Mouse (Mus musculus) kidney, adult 11 months (tissue): ENCODE results near the gene Apbb2.

ENCODE experiments used
- DNase-seq: peaks from one replicate; pipeline ENCODE4 v3.0.0; 2022

The Apbb2 gene

GRCm38 (mm10) chr5:66407948-66408347 lies 210.6 kb downstream of the Apbb2 start:
- no peak for DNase-seq

- DNase-seq, result peak; percentile 57
These were observed 212.2 kb downstream of the Apbb2 start for GRCm38 (mm10) chr5:66406431-66406830.

- DNase-seq, result no peak
These were observed 212.7 kb downstream of the Apbb2 start for GRCm38 (mm10) chr5:66405731-66406399.

- no peak for DNase-seq
These were observed 213.3 kb downstream of the Apbb2 start for GRCm38 (mm10) chr5:66405305-66405704.

GRCm38 (mm10) chr5:66400563-66400962 lies 218.0 kb downstream of the Apbb2 start:
- no peak for DNase-seq

- no peak for DNase-seq
These were observed 219.3 kb downstream of the Apbb2 start for GRCm38 (mm10) chr5:66399264-66399620.

- peak; percentile 72 for DNase-seq
These were observed 219.9 kb downstream of the Apbb2 start for GRCm38 (mm10) chr5:66398530-66399263.

- DNase-seq, result no peak
These were observed 224.7 kb downstream of the Apbb2 start for GRCm38 (mm10) chr5:66393767-66394446.

GRCm38 (mm10) chr5:66392861-66393529 lies 225.6 kb downstream of the Apbb2 start:
- no peak for DNase-seq

GRCm38 (mm10) chr5:66391771-66392170 lies 226.8 kb downstream of the Apbb2 start:
- no peak for DNase-seq

- DNase-seq, result no peak
These were observed 227.3 kb downstream of the Apbb2 start for GRCm38 (mm10) chr5:66391299-66391698.

- DNase-seq, result no peak
These were observed 228.0 kb downstream of the Apbb2 start for GRCm38 (mm10) chr5:66390567-66390966.

- no peak for DNase-seq
These were observed 231.1 kb downstream of the Apbb2 start for GRCm38 (mm10) chr5:66387481-66387880.

GRCm38 (mm10) chr5:66385636-66386035 lies 232.9 kb downstream of the Apbb2 start:
- DNase-seq, result peak; percentile 50

GRCm38 (mm10) chr5:66384806-66385446 lies 233.7 kb downstream of the Apbb2 start:
- DNase-seq, result no peak

GRCm38 (mm10) chr5:66384114-66384513 lies 234.5 kb downstream of the Apbb2 start:
- no peak for DNase-seq

- DNase-seq, result no peak
These were observed 236.5 kb downstream of the Apbb2 start for GRCm38 (mm10) chr5:66382111-66382510.

- no peak for DNase-seq
These were observed 239.6 kb downstream of the Apbb2 start for GRCm38 (mm10) chr5:66378968-66379367.

GRCm38 (mm10) chr5:66376589-66377270 lies 241.9 kb downstream of the Apbb2 start:
- DNase-seq, result no peak

- no peak for DNase-seq
These were observed 244.2 kb downstream of the Apbb2 start for GRCm38 (mm10) chr5:66374413-66374812.

GRCm38 (mm10) chr5:66373515-66374164 lies 244.9 kb downstream of the Apbb2 start:
- peak; percentile 62 for DNase-seq

GRCm38 (mm10) chr5:66371131-66371530 lies 247.5 kb downstream of the Apbb2 start:
- DNase-seq, result no peak
